Mouse (Mus musculus): ENCODE data around the gene Poln. TPM values are rescaled to one million over a fixed set of nuclear protein-coding genes. Genes with fewer than 3 reads are reported as not detected.
A peak's percentile ranks its signal among the peaks of the same experiment; 100 is the strongest.

The Poln gene
- polyA plus RNA-seq, 1 experiment from 2014 or later: 1.0 TPM

DNA sequence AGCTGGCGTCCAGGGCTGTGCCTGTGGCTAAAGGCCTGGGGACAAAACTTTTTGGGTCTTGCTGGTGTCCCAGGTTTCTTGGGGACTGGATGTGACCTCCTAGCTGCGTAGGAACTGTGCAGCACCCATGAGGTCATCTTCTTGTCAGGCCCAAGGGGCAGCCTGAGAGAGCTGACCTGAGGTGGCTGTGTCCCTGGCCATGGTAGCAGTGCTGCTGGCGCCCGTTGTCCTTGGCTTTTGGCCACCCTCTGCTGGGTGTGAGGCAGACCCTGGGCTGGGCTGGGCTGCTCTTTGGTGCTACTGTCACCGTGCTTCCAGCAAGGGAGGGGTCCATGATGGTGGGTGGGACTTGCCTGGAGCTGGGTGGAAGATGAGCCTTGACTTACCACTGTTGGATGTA lies 164.6 kb downstream of the Poln start:
- Histone ChIP-seq H3K9ac (ENCODE audit: low read length) (no peak overlapping the region), H3K4me2 (ENCODE audit: low read depth, low read length) (no peak overlapping the region), H3K4me3 (ENCODE audit: low read length) (no peak overlapping the region), H3K36me3 (ENCODE audit: control insufficient read depth, insufficient read depth, low read length) (no peaks in the 10 kb centered on the region), H3K27me3 (ENCODE audit: control insufficient read depth, insufficient read depth, low read depth, low read length) (no peaks in the 10 kb centered on the region), H3K27ac (ENCODE audit: low read length) (no peak overlapping the region), H3K4me1 (replicated peaks; ENCODE audit: control insufficient read depth, insufficient read depth, low read length) (no peaks in the 10 kb centered on the region), H3K9me3 (ENCODE audit: control insufficient read depth, low read length) (no peaks in the 10 kb centered on the region)
- WGBS: 67% methylated on average over 5 of the region's 5 CpGs
- no peak for ATAC-seq (ENCODE audit: low read depth)

- Histone ChIP-seq H3K4me3 (ENCODE audit: low read length) (no peak overlapping the region), H3K4me2 (ENCODE audit: low read depth, low read length) (no peak overlapping the region), H3K9me3 (ENCODE audit: control insufficient read depth, low read length) (no peaks in the 10 kb centered on the region), H3K4me1 (replicated peaks; ENCODE audit: control insufficient read depth, insufficient read depth, low read length) (peaks cover 2% of the 10 kb centered on the region), H3K36me3 (ENCODE audit: control insufficient read depth, insufficient read depth, low read length) (no peaks in the 10 kb centered on the region), H3K9ac (ENCODE audit: low read length) (no peak overlapping the region), H3K27ac (ENCODE audit: low read length) (no peak overlapping the region), H3K27me3 (ENCODE audit: control insufficient read depth, insufficient read depth, low read depth, low read length) (peaks cover 18% of the 10 kb centered on the region)
- no peak for ATAC-seq (ENCODE audit: low read depth)
- WGBS: 87% methylated on average over 4 of the region's 4 CpGs
Measured at GRCm38 (mm10) chr5:34002636-34003035, 166.6 kb downstream of the Poln start.

GRCm38 (mm10) chr5:34001401-34001800 lies 167.8 kb downstream of the Poln start:
- Histone ChIP-seq H3K4me2 (ENCODE audit: low read depth, low read length) (no peak overlapping the region), H3K4me3 (ENCODE audit: low read length) (no peak overlapping the region), H3K9me3 (ENCODE audit: control insufficient read depth, low read length) (no peaks in the 10 kb centered on the region), H3K36me3 (ENCODE audit: control insufficient read depth, insufficient read depth, low read length) (no peaks in the 10 kb centered on the region), H3K4me1 (replicated peaks; ENCODE audit: control insufficient read depth, insufficient read depth, low read length) (peaks cover 11% of the 10 kb centered on the region), H3K27ac (ENCODE audit: low read length) (no peak overlapping the region), H3K27me3 (ENCODE audit: control insufficient read depth, insufficient read depth, low read depth, low read length) (peaks cover 31% of the 10 kb centered on the region), H3K9ac (ENCODE audit: low read length) (no peak overlapping the region)
- 73% methylated on average over 1 of the region's 1 CpGs for WGBS
- ATAC-seq (ENCODE audit: low read depth): no peak

DNA sequence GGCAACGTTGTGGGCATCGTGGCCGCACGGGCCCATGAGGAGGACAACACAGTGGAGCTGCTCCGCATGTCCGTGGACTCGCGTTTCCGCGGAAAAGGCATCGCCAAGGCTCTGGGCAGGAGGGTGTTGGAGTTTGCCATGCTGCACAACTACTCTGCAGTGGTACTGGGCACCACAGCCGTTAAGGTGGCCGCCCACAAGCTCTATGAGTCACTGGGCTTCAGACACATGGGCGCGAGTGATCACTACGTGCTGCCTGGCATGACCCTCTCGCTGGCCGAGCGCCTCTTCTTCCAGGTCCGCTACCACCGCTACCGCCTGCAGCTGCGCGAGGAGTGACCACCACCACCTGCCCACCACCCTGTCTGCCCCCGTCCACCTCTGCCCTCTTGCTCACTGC lies 168.4 kb downstream of the Poln start:
- Histone ChIP-seq H3K4me3 (ENCODE audit: low read length) (no peak overlapping the region), H3K4me2 (ENCODE audit: low read depth, low read length) (no peak overlapping the region), H3K27me3 (ENCODE audit: control insufficient read depth, insufficient read depth, low read depth, low read length) (peaks cover 37% of the 10 kb centered on the region), H3K9ac (ENCODE audit: low read length) (no peak overlapping the region), H3K27ac (ENCODE audit: low read length) (no peak overlapping the region), H3K36me3 (ENCODE audit: control insufficient read depth, insufficient read depth, low read length) (no peaks in the 10 kb centered on the region), H3K4me1 (replicated peaks; ENCODE audit: control insufficient read depth, insufficient read depth, low read length) (peaks cover 11% of the 10 kb centered on the region), H3K9me3 (ENCODE audit: control insufficient read depth, low read length) (no peaks in the 10 kb centered on the region)
- 92% methylated on average over 25 of the region's 25 CpGs for WGBS
- no peak for ATAC-seq (ENCODE audit: low read depth)

DNA sequence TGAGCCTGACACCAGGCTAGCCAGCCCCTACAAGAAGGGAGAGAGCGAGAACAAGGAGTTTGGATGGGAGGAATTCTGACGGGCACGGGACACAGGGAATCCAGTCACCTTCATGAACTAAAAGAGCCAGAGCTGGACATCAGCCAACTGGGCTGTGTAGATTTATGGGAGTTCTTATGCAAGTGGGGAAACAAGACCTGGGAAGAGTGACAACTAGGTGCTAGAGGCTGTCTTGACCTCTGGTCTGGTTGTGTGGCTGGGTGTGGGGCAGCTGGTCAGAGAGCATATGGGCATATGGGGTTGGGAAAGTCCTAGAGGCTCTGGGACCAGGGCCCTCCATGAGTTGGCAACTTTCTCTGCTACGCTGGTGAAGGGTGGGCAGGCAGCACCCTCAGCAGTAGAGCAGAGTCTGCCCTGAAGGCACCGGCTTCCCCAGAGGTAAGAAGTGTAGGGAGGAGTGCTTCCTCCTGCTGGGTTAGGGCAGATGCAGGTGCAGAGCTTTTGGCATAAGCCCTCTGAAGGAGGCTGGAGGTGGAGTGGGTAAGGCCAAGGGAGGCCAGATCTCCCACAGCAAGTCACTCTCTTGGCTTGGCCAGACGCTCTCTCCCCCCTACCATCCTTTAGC lies 169.7 kb downstream of the Poln start:
- 60% methylated on average over 6 of the region's 6 CpGs for WGBS
- no peak for ATAC-seq (ENCODE audit: low read depth)
- Histone ChIP-seq H3K4me3 (ENCODE audit: low read length) (no peak overlapping the region), H3K27ac (ENCODE audit: low read length) (no peak overlapping the region), H3K9me3 (ENCODE audit: control insufficient read depth, low read length) (no peaks in the 10 kb centered on the region), H3K4me1 (replicated peaks; ENCODE audit: control insufficient read depth, insufficient read depth, low read length) (peaks cover 15% of the 10 kb centered on the region), H3K4me2 (ENCODE audit: low read depth, low read length) (no peak overlapping the region), H3K9ac (ENCODE audit: low read length) (no peak overlapping the region), H3K36me3 (ENCODE audit: control insufficient read depth, insufficient read depth, low read length) (no peaks in the 10 kb centered on the region), H3K27me3 (ENCODE audit: control insufficient read depth, insufficient read depth, low read depth, low read length) (peaks cover 49% of the 10 kb centered on the region)

DNA sequence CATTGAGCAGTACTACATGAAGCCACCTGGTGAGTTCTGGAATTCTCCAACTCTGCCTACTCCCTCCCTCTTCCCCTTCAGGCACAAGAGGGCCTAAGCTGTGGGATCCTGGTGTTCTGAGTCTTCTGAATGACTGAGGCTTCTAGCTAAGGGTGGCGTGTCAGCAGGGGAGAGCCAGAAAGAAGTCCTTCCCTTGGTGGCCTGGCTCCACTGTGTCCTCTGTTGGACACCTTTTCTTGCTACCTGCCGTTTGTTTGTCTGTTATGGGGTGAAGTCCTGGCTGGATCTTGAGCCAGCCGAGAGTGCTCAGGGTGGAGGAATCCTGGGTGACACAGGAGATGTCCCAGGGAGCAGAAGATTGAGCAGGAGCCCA lies 170.8 kb downstream of the Poln start:
- Histone ChIP-seq H3K4me3 (ENCODE audit: low read length) (no peak overlapping the region), H3K9ac (ENCODE audit: low read length) (no peak overlapping the region), H3K27ac (ENCODE audit: low read length) (no peak overlapping the region), H3K4me2 (ENCODE audit: low read depth, low read length) (no peak overlapping the region), H3K9me3 (ENCODE audit: control insufficient read depth, low read length) (no peaks in the 10 kb centered on the region), H3K4me1 (replicated peaks; ENCODE audit: control insufficient read depth, insufficient read depth, low read length) (peaks cover 15% of the 10 kb centered on the region), H3K36me3 (ENCODE audit: control insufficient read depth, insufficient read depth, low read length) (no peaks in the 10 kb centered on the region), H3K27me3 (ENCODE audit: control insufficient read depth, insufficient read depth, low read depth, low read length) (peaks cover 56% of the 10 kb centered on the region)
- ATAC-seq (ENCODE audit: low read depth): no peak
- 81% methylated on average over 3 of the region's 3 CpGs for WGBS

DNA sequence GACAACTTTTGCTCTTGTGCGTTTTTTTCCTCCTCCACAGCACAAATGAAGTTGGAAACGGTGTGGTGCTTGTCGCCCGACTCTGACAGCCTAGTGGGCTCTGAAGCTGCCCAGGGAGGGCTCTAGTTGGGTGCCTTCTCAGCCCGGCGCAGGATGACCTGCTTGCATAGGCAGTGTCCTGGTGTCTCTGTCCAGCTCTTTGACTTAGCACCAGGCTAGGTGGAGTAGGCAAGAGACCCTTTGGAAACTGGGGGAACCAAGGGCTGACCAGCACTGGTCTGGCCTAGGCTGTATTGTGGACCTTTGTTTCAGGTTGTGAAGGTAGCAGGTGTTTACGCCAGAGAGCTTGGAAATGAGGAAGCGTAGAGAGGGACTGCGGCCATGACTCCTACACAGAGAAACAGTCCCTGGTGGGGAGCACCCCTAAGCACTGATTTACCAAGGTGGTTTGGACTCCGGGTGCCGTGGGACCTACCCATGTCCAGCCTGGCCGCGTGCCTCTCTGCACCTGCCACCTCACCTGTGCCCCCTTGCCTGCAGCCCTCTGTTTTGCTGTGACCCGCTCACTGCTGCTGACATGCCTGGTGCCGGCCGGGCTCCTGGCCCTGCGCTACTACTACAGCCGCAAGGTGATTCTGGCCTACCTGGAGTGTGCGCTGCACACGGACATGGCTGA lies 171.3 kb downstream of the Poln start:
- Histone ChIP-seq H3K27me3 (ENCODE audit: control insufficient read depth, insufficient read depth, low read depth, low read length) (peaks cover 56% of the 10 kb centered on the region), H3K4me3 (ENCODE audit: low read length) (peak overlapping the region; percentile 68; the same call in 1 of the 2 replicates), H3K27ac (ENCODE audit: low read length) (no peak overlapping the region), H3K9ac (ENCODE audit: low read length) (no peak overlapping the region), H3K36me3 (ENCODE audit: control insufficient read depth, insufficient read depth, low read length) (no peaks in the 10 kb centered on the region), H3K4me1 (replicated peaks; ENCODE audit: control insufficient read depth, insufficient read depth, low read length) (peaks cover 15% of the 10 kb centered on the region), H3K9me3 (ENCODE audit: control insufficient read depth, low read length) (no peaks in the 10 kb centered on the region), H3K4me2 (ENCODE audit: low read depth, low read length) (peak overlapping the region; percentile 99; the same call in 1 of the 2 replicates)
- 69% methylated on average over 20 of the region's 20 CpGs for WGBS
- ATAC-seq (ENCODE audit: low read depth): no peak

DNA sequence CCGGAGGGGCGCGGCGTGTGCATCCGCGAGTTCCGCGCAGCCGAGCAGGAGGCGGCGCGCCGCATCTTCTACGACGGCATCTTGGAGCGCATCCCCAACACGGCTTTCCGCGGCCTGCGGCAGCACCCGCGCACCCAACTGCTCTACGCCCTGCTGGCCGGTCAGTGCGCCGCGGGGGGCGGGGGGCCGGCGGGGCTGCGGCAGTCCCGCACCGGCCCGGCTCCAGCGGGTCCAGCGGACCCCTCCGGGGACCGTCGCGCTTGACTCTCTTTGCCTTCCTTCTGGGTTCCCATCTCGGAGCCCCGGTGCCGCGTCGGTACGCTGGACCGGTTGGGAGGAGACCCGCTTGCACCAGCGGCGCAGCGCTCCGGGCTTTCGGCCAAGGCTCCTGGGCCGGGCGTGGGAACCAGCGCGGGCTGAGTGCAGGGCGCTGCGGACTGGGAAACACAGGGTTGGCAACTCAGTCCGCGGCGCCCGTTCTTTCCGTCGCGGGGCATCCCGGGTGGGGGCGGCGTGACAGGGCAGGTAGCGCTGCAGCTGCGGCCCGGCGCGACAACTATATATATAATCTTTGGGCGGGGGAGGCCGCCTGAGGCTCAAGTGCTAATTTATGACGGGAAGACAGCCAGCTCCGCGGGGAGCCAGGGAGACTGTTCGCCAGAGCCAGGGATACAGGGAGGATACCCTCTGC lies 172.1 kb downstream of the Poln start:
- peak overlapping the region; percentile 56 for H3K9ac ChIP-seq (ENCODE audit: low read length)
- peak overlapping the region; percentile 99 for H3K4me2 ChIP-seq (ENCODE audit: low read depth, low read length)
- peak overlapping the region; percentile 68 for H3K4me3 ChIP-seq (ENCODE audit: low read length)
- no peaks in the 10 kb centered on the region for H3K36me3 ChIP-seq (ENCODE audit: control insufficient read depth, insufficient read depth, low read length)
- peak; percentile 64 for ATAC-seq (ENCODE audit: low read depth)
- peaks cover 15% of the 10 kb centered on the region for H3K4me1 ChIP-seq (replicated peaks; ENCODE audit: control insufficient read depth, insufficient read depth, low read length)
- H3K27ac ChIP-seq (ENCODE audit: low read length): no peak overlapping the region
- H3K9me3 ChIP-seq (ENCODE audit: control insufficient read depth, low read length): no peaks in the 10 kb centered on the region
- WGBS: under 1% methylated on average over 47 of the region's 80 CpGs
- peaks cover 56% of the 10 kb centered on the region for H3K27me3 ChIP-seq (ENCODE audit: control insufficient read depth, insufficient read depth, low read depth, low read length)

DNA sequence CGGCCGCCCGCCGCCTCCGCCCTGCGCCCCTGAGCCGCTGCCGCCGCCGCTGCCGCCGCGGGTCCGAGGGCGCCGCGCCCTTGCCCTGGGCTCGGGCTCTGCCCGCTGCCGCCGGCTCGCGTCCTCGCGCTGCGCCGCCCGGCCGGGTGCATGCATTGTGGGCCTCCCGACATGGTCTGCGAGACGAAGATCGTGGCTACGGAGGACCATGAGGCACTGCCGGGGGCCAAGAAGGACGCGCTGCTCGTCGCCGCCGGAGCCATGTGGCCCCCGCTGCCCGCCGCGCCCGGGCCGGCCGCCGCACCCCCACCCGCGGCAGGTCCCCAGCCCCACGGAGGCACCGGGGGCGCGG lies 172.6 kb downstream of the Poln start:
- H3K9me3 ChIP-seq (ENCODE audit: control insufficient read depth, low read length): no peaks in the 10 kb centered on the region
- under 1% methylated on average over 24 of the region's 55 CpGs for WGBS
- H3K36me3 ChIP-seq (ENCODE audit: control insufficient read depth, insufficient read depth, low read length): no peaks in the 10 kb centered on the region
- H3K27me3 ChIP-seq (ENCODE audit: control insufficient read depth, insufficient read depth, low read depth, low read length): peaks cover 56% of the 10 kb centered on the region
- peak overlapping the region; percentile 56 for H3K9ac ChIP-seq (ENCODE audit: low read length)
- peak overlapping the region; percentile 99 for H3K4me2 ChIP-seq (ENCODE audit: low read depth, low read length)
- ATAC-seq (ENCODE audit: low read depth): peak; percentile 20; the same call in 1 of the 2 replicates
- H3K4me3 ChIP-seq (ENCODE audit: low read length): peak overlapping the region; percentile 68
- H3K4me1 ChIP-seq (replicated peaks; ENCODE audit: control insufficient read depth, insufficient read depth, low read length): peaks cover 15% of the 10 kb centered on the region
- no peak overlapping the region for H3K27ac ChIP-seq (ENCODE audit: low read length)

All from lung, embryonic 16.5 days (tissue).